Mouse (Mus musculus) kidney, embryonic 14.5 days (tissue): ENCODE results near the gene Cdh12. TPM values are rescaled to one million over a fixed set of nuclear protein-coding genes. Genes with fewer than 3 reads are reported as not detected.
A peak's percentile ranks its signal among the peaks of the same experiment; 100 is the strongest.

Experiments used
- ATAC-seq: fragments of 200-750 bp; cut with Nextera tagmentation; 2 replicates; pipeline ENCODE4 v1.8.0; 2017; ENCODE audit warnings: moderate number of reproducible peaks, mild to moderate bottlenecking, moderate TSS enrichment, moderate library complexity; ENCODE audit not compliant: low FRiP score, low TSS enrichment
- H3K27ac ChIP-seq: fragments of 300-500 bp; sonication (generic); 2 replicates; pipeline ENCODE4 v1.5.1; 2014; ENCODE audit warnings: low read depth, mild to moderate bottlenecking, low read length, moderate library complexity, mixed read lengths
- H3K27me3 ChIP-seq: fragments of 300-500 bp; sonication (generic); 2 replicates; pipeline ENCODE4 v1.6.1; 2014; ENCODE audit warnings: mild to moderate bottlenecking, low read length; ENCODE audit not compliant: control insufficient read depth, insufficient read depth
- H3K36me3 ChIP-seq: fragments of 300-500 bp; sonication (generic); 2 replicates; pipeline ENCODE4 v1.6.1; 2014; ENCODE audit warnings: low read length, mixed read lengths; ENCODE audit not compliant: control insufficient read depth, insufficient read depth
- H3K4me1 ChIP-seq: fragments of 300-500 bp; sonication (generic); 2 replicates; pipeline ENCODE4 v1.6.1; 2014; ENCODE audit warnings: low read length, mixed read lengths; ENCODE audit not compliant: control insufficient read depth, insufficient read depth
- H3K4me2 ChIP-seq: fragments of 300-500 bp; sonication (generic); replicated peaks from 2 replicates; pipeline ENCODE4 v1.6.1; 2014; ENCODE audit warnings: low read depth, mild to moderate bottlenecking, low read length
- H3K4me3 ChIP-seq: fragments of 300-500 bp; sonication (generic); 2 replicates; pipeline ENCODE4 v1.5.1; 2014; ENCODE audit warnings: mild to moderate bottlenecking, low read length
- H3K9ac ChIP-seq: fragments of 300-500 bp; sonication (generic); 2 replicates; pipeline ENCODE4 v1.6.1; 2014; ENCODE audit warnings: low read depth, mild to moderate bottlenecking, low read length, moderate library complexity
- H3K9me3 ChIP-seq: fragments of 300-500 bp; sonication (generic); 2 replicates; pipeline ENCODE4 v1.6.1; 2016; ENCODE audit warnings: low read length; ENCODE audit not compliant: control insufficient read depth
- WGBS: fragments of 180-500 bp; shearing (Covaris S2); extraction: QIAGEN DNeasy Blood & Tissue Kit; methylation state at CpG from one replicate; pipeline ENCODE4 v1.1.7; 2014; 5-methylcytosine and 5-hydroxymethylcytosine counted together
- polyA plus RNA-seq: library from polyadenylated mRNA; unstranded; fragments of >200 nt; fragmentation: Nextera tagmentation; extraction: Ambion mirVana; gene quantifications from 2 replicates; pipeline ENCODE4 v1.2.1, GENCODE M21; 2014

The Cdh12 gene
- polyA plus RNA-seq, 1 experiment from 2014 or later = not detected

DNA sequence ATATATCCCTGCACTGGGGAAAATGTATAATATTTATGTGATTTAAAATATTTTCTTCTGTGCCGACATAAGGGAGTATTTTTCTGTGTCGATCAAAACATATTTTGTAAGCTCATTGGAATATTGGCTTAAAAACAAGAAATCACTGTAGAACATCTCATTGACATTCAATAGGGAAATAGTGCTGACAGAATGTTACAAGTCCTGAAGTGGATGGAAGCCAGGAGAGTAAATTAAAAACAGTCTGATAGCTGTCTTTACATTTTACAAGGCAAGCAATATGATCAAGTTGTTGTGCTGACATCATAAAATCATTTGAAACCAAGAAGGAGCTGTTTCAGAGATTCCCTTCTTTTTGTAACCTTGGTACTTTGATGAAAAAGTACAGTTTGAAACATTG is 349.5 kb downstream of the Cdh12 start:
- no peak overlapping the region for H3K4me3 ChIP-seq
- no peaks in the 10 kb centered on the region for H3K27me3 ChIP-seq
- 90% methylated on average over 2 of the region's 2 CpGs for WGBS
- no peaks in the 10 kb centered on the region for H3K4me1 ChIP-seq
- H3K4me2 ChIP-seq = no peak overlapping the region
- H3K36me3 ChIP-seq = no peaks in the 10 kb centered on the region
- H3K9ac ChIP-seq = no peak overlapping the region
- ATAC-seq = no peak
- H3K27ac ChIP-seq = no peak overlapping the region
- H3K9me3 ChIP-seq = no peaks in the 10 kb centered on the region

DNA sequence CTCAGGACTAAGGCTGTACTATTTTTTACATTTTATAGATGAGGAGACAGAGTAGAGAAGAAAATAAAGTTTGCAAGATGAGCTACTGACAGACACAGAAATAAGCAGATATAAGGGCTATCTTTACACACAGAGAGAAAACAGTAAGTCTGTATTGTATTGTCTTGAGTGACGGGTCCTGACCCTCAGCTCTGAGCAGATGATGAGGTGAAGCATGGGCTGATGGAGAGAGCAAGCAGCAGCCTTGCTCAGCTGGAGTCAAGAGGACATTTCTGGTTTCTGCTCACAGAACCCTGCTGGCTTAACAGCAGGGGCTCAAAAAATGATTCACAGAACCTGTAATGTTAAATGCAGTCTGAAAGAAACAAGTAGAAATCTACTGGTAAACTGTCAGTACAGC is 386.8 kb downstream of the Cdh12 start:
- Histone ChIP-seq H3K4me3 (no peak overlapping the region), H3K4me2 (no peak overlapping the region), H3K27me3 (no peaks in the 10 kb centered on the region), H3K4me1 (no peaks in the 10 kb centered on the region), H3K36me3 (no peaks in the 10 kb centered on the region), H3K9ac (no peak overlapping the region), H3K27ac (no peak overlapping the region), H3K9me3 (no peaks in the 10 kb centered on the region)
- no peak for ATAC-seq
- WGBS = 63% methylated on average over 1 of the region's 1 CpGs

DNA sequence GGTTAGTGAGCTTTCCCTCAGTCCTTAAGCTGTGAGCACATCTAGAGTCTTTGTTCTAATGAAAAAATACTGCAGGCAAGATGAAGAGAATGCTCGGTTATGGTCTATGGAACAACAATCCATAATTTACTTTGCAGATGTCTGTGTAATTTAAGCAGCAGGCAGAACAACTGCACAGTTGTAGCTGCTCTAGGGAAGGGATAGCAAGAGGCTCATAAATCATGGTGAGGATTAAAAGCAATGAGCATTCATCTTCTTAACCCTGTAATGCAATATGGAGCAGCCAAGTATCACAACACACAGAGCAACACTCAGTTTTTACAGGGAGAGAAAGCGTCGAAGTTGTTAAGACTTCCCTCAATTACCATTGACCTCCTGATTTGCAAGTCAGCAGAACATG is 387.9 kb downstream of the Cdh12 start:
- 11% methylated on average over 3 of the region's 3 CpGs for WGBS
- Histone ChIP-seq H3K27me3 (no peaks in the 10 kb centered on the region), H3K27ac (no peak overlapping the region), H3K4me1 (no peaks in the 10 kb centered on the region), H3K36me3 (no peaks in the 10 kb centered on the region), H3K9ac (no peak overlapping the region), H3K9me3 (no peaks in the 10 kb centered on the region), H3K4me2 (no peak overlapping the region), H3K4me3 (no peak overlapping the region)
- ATAC-seq = peak; percentile 99

DNA sequence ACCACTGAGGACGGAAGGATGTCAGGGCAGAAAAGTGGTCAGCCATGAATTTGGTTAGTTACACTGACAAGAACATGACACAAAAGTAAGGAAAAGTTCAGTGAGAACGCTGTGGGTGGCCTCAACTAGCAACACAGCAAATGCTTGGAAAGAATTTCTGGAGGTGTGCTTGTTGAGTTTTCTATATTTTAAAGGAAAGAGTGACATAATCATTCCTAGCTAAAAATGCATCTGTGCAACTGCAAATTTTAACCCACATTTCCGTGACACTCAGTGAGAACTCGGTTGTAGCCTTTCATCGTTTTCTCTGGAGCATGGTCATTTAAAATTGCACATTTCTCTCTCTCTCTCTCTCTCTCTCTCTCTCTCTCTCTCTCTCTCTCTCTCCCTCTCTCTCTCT is 392.4 kb downstream of the Cdh12 start:
- Histone ChIP-seq H3K4me3 (no peak overlapping the region), H3K4me2 (no peak overlapping the region), H3K27me3 (no peaks in the 10 kb centered on the region), H3K9me3 (no peaks in the 10 kb centered on the region), H3K36me3 (no peaks in the 10 kb centered on the region), H3K4me1 (no peaks in the 10 kb centered on the region), H3K27ac (no peak overlapping the region), H3K9ac (no peak overlapping the region)
- WGBS = 88% methylated on average over 5 of the region's 5 CpGs
- ATAC-seq = no peak

DNA sequence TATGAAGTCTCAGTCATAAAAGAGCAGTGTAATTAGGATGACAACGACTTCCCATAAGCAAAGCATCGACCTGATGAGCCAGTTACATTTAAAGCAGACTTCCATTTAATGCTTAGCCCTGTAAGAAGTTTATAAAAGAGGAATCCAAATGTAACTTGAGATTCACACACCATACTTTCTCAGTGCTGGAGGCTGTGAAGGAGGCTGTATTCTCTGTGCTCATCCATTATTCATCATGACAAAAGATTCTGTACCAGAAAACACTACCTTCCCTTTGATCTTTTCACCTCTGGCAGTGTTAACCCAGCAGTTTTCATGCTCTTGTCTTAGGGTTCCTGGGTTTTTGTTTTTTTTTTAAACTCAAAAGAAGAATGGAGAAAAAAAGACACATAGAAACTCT is 414.0 kb downstream of the Cdh12 start:
- H3K9me3 ChIP-seq = no peaks in the 10 kb centered on the region
- no peak overlapping the region for H3K9ac ChIP-seq
- H3K36me3 ChIP-seq = no peaks in the 10 kb centered on the region
- no peaks in the 10 kb centered on the region for H3K27me3 ChIP-seq
- H3K4me2 ChIP-seq = no peak overlapping the region
- H3K27ac ChIP-seq = no peak overlapping the region
- H3K4me1 ChIP-seq = no peaks in the 10 kb centered on the region
- ATAC-seq = no peak
- H3K4me3 ChIP-seq = no peak overlapping the region
- 44% methylated on average over 2 of the region's 2 CpGs for WGBS

DNA sequence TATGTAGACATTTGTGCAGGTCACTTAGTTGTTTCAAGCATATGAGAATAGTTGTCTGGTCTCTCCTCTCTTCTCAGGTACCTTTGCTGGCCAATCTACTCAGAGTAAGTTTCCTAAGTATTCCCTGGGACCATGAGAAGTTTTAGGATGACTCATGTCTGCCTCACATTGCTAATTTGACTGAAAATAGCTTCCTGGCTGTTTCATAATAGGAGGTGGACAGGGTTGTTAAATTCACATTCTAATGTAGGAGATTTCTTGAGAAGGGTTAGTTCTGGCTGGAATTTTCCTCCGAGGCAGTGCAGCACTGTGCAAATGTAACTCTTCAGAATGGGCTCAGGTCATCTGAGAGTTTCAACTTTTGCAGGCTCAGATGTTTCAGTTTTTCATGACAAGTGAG is 423.5 kb downstream of the Cdh12 start:
- Histone ChIP-seq H3K4me1 (no peaks in the 10 kb centered on the region), H3K27ac (no peak overlapping the region), H3K36me3 (no peaks in the 10 kb centered on the region), H3K9ac (no peak overlapping the region), H3K27me3 (no peaks in the 10 kb centered on the region), H3K9me3 (no peaks in the 10 kb centered on the region), H3K4me2 (no peak overlapping the region), H3K4me3 (no peak overlapping the region)
- ATAC-seq = no peak
- 93% methylated on average over 1 of the region's 1 CpGs for WGBS

DNA sequence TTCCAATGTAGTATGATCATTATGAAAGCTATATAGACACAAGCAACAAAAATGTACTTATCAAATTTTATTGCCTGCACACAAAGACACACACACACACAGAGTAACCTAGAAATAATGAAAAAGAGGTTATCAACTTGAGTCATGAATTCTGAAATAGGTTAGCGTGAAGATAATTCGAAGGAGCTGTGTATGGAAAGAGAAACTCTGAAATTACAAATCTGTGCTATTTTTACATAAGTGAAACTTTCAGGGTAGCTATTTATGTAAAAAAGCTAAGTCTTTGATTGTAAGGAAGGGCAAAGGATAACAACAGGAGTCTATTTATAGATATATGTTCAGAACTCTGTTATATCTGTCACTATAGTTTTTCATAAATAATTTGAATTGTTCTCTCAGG is 427.9 kb downstream of the Cdh12 start:
- WGBS = 94% methylated on average over 2 of the region's 2 CpGs
- Histone ChIP-seq H3K9ac (no peak overlapping the region), H3K27me3 (no peaks in the 10 kb centered on the region), H3K4me3 (no peak overlapping the region), H3K27ac (no peak overlapping the region), H3K36me3 (no peaks in the 10 kb centered on the region), H3K4me2 (no peak overlapping the region), H3K4me1 (no peaks in the 10 kb centered on the region), H3K9me3 (no peaks in the 10 kb centered on the region)
- ATAC-seq = no peak

DNA sequence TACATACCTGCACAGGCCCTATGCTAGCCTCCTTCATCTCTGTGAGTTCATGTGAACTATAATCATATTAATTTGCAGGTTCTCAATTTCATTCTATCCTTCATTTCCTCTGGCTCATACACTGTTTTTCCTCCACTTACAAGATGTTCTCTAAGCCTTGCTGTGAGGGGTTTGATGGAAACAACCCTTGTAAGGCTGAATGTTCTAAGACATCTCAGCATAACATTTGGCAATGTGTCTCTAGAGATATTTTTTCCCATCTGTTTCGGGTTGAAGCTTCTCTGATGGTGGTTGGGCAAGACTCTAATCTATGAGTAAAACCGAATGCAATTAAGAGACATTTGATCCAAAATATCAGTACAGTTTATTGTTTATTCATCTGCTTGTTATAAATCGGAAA is 444.4 kb downstream of the Cdh12 start:
- WGBS = 83% methylated on average over 3 of the region's 3 CpGs
- no peak overlapping the region for H3K9ac ChIP-seq
- no peak for ATAC-seq
- no peaks in the 10 kb centered on the region for H3K36me3 ChIP-seq
- H3K27me3 ChIP-seq = no peaks in the 10 kb centered on the region
- no peaks in the 10 kb centered on the region for H3K4me1 ChIP-seq
- no peaks in the 10 kb centered on the region for H3K9me3 ChIP-seq
- H3K4me3 ChIP-seq = no peak overlapping the region
- H3K4me2 ChIP-seq = no peak overlapping the region
- no peak overlapping the region for H3K27ac ChIP-seq

DNA sequence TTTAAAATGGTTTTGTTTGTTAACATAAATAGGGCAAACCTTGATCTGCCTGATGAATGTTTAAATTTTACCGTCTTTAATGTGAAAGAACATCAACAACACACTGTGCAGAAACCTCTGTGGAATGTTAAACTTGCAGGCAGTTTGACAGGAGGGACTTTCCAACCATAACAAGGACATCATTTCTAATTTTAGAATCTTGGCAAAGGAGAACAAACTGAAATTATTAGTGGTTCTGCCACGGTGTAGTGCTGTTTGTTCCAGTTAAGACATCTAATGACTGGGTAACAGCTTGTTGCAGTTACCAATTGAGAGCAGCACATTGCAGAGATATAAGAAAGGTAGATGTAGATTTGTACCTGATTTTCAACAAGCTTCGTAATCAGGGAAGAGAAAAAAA is 453.5 kb downstream of the Cdh12 start:
- Histone ChIP-seq H3K4me2 (no peak overlapping the region), H3K27ac (no peak overlapping the region), H3K4me1 (no peaks in the 10 kb centered on the region), H3K36me3 (no peaks in the 10 kb centered on the region), H3K27me3 (no peaks in the 10 kb centered on the region), H3K9me3 (no peaks in the 10 kb centered on the region), H3K4me3 (no peak overlapping the region), H3K9ac (no peak overlapping the region)
- ATAC-seq = no peak
- 62% methylated on average over 3 of the region's 3 CpGs for WGBS

DNA sequence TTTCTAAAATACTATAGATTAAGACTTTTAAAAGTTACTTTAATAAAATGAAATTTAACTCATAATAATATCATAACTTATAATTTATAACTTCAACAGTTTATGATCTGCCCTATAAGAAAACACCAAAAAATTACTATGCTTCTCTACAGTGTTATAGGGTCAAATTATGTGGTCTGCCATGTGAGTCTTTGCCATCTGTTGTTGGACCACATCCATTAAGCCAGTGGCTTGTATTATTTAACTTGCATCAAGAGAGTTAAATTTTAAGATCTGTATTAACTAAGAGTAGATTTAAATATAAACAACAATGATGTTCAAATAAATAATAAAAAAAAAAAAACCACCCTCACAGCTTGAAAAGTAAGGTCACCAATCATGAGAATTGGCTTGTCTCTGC is 479.2 kb downstream of the Cdh12 start:
- Histone ChIP-seq H3K9ac (no peak overlapping the region), H3K27ac (no peak overlapping the region), H3K27me3 (no peaks in the 10 kb centered on the region), H3K4me3 (no peak overlapping the region), H3K36me3 (no peaks in the 10 kb centered on the region), H3K4me1 (no peaks in the 10 kb centered on the region), H3K9me3 (no peaks in the 10 kb centered on the region), H3K4me2 (no peak overlapping the region)
- ATAC-seq = no peak
